Comparison of ENCODE assay signal across 11 mouse cellular contexts in the genomic region with DNA sequence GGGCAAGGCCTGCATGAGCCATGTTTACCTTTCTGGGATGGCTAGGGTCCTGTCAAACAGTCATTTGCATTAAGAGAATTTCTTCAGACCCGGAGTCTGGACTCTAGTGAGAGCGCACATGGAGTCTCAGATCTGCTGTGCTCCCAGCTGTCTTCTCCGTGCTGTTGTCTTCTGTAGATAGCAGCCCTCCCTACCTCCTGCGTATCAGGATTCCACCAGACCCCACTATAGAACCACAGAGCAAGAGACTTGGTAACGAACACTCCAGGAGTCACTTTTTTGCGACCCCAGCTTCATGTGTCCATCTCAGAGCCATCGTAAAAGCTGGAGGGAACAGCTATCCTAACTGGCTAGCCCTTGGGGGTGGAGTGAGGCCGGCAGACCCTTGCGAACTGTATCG. TPM values are rescaled to one million over a fixed set of nuclear protein-coding genes. Genes with fewer than 3 reads are reported as not detected.
DNase-seq lines count a peak whose midpoint lies in the region; ATAC-seq and TF ChIP-seq lines count a peak whose summit lies in the region.
"Had no signal": no experiment of that assay in that cellular context is flagged by ENCODE, and none has a peak within 500 bp of the region (broad histone marks: within the 10 kb centered on the region; RNA-seq: fewer than 3 reads in every experiment).

No protein-coding gene starts in this region.

- H3K4me2 ChIP-seq in stomach, embryonic 14.5 days (replicated peaks; ENCODE audit: low read depth, low read length), result no peak overlapping the region
- H3K4me2 ChIP-seq in stomach, postnatal 0 days (replicated peaks; ENCODE audit: low read depth), result no peak overlapping the region
- H3K4me2 ChIP-seq in hindbrain, embryonic 14.5 days (replicated peaks), result peak overlapping the region; percentile 35

- TF ChIP-seq EP300 in stomach, postnatal 0 days (optimal IDR thresholded peaks at IDR 0.05), result no peak

- peak overlapping the region; percentile 75; the same call in 1 of the 2 replicates for H3K27ac ChIP-seq in stomach, embryonic 14.5 days (ENCODE audit: low read length)
- H3K27ac ChIP-seq in stomach, postnatal 0 days (replicated peaks), result no peak overlapping the region
- H3K27ac ChIP-seq in hindbrain, embryonic 14.5 days, result peak overlapping the region; percentile 89
- H3K27ac ChIP-seq: gastrocnemius, adult 2 months had no signal

- H3K36me3 ChIP-seq in stomach, embryonic 14.5 days (ENCODE audit: control insufficient read depth, insufficient read depth, low read length), result no peaks in the 10 kb centered on the region
- no peaks in the 10 kb centered on the region for H3K36me3 ChIP-seq in stomach, postnatal 0 days (ENCODE audit: control insufficient read depth, insufficient read depth, low read length)
- H3K36me3 ChIP-seq in hindbrain, embryonic 14.5 days (replicated peaks; ENCODE audit: control insufficient read depth, insufficient read depth), result no peaks in the 10 kb centered on the region

- no peak for TF ChIP-seq CTCF in stomach, postnatal 0 days (IDR thresholded peaks at IDR 0.05; ENCODE audit: low read depth)

- H3K4me1 ChIP-seq in stomach, embryonic 14.5 days (ENCODE audit: control insufficient read depth, insufficient read depth, low read length), result peaks cover 31% of the 10 kb centered on the region
- H3K4me1 ChIP-seq in stomach, postnatal 0 days (replicated peaks; ENCODE audit: control insufficient read depth, insufficient read depth), result peaks cover 4% of the 10 kb centered on the region; the same call in 1 of the 2 replicates
- peaks cover 55% of the 10 kb centered on the region for H3K4me1 ChIP-seq in hindbrain, embryonic 14.5 days (replicated peaks; ENCODE audit: control insufficient read depth, insufficient read depth, low read length)

- H3K4me3 ChIP-seq in stomach, embryonic 14.5 days (ENCODE audit: low read depth, low read length), result no peak overlapping the region
- H3K4me3 ChIP-seq in stomach, postnatal 0 days (ENCODE audit: low read depth, low read length), result no peak overlapping the region
- H3K4me3 ChIP-seq in hindbrain, embryonic 14.5 days (replicated peaks; ENCODE audit: low read length), result no peak overlapping the region
- H3K4me3 ChIP-seq: gastrocnemius, adult 2 months had no signal

- H3K9ac ChIP-seq in stomach, embryonic 14.5 days (replicated peaks; ENCODE audit: low read depth, low read length), result no peak overlapping the region
- no peak overlapping the region for H3K9ac ChIP-seq in stomach, postnatal 0 days (ENCODE audit: low read length)
- H3K9ac ChIP-seq in hindbrain, embryonic 14.5 days, result 0 out of 2 replicates have a peak overlapping the region, but pooled peaks have one; percentile 22

- intact Hi-C loops in gastrocnemius, postnatal 36 days (cut with DNase I), result no loop called here
- intact Hi-C loops in heart, postnatal 10 days (cut with DNase I), result no loop called here

- no peaks in the 10 kb centered on the region for H3K27me3 ChIP-seq in stomach, embryonic 14.5 days (ENCODE audit: control insufficient read depth, insufficient read depth, low read length)
- H3K27me3 ChIP-seq in stomach, postnatal 0 days (ENCODE audit: control insufficient read depth, insufficient read depth, low read length), result no peaks in the 10 kb centered on the region
- H3K27me3 ChIP-seq in hindbrain, embryonic 14.5 days (ENCODE audit: control insufficient read depth, insufficient read depth, low read length), result no peaks in the 10 kb centered on the region

- ATAC-seq in stomach, embryonic 14.5 days (ENCODE audit: insufficient number of reproducible peaks, insufficient read depth, low FRiP score, low read depth), result no peak
- no peak for ATAC-seq in stomach, postnatal 0 days (ENCODE audit: low FRiP score, low TSS enrichment)
- ATAC-seq in hindbrain, embryonic 14.5 days (ENCODE audit: low FRiP score), result no peak
- ATAC-seq in megakaryocyte-erythroid progenitor cell, adult 5-6 weeks (replicated peaks; ENCODE audit: low FRiP score, low TSS enrichment, poor library complexity, severe bottlenecking), result peak; percentile 54

- H3K9me3 ChIP-seq in stomach, embryonic 14.5 days (ENCODE audit: control insufficient read depth, low read depth, low read length), result no peaks in the 10 kb centered on the region
- H3K9me3 ChIP-seq in stomach, postnatal 0 days (ENCODE audit: control insufficient read depth, low read length), result no peaks in the 10 kb centered on the region
- H3K9me3 ChIP-seq in hindbrain, embryonic 14.5 days (ENCODE audit: control insufficient read depth, low read length), result no peaks in the 10 kb centered on the region

- WGBS in stomach, embryonic 14.5 days, result 45% methylated on average over 10 of the region's 10 CpGs
- WGBS in stomach, postnatal 0 days, result 66% methylated on average over 10 of the region's 10 CpGs
- 13% methylated on average over 10 of the region's 10 CpGs for WGBS in hindbrain, embryonic 14.5 days

- no peak for DNase-seq in stomach, postnatal 0 days (ENCODE audit: low spot score)
- no peak for DNase-seq in hindbrain, embryonic 14.5 days (ENCODE audit: low spot score)
- DNase-seq in spleen, postnatal 4 days (ENCODE audit: low spot score in 2 of 2), result no peak
- no peak for DNase-seq in left cerebral cortex, adult 11 months (ENCODE audit: low spot score)
- DNase-seq in gastrocnemius, postnatal 36 days, result no peak
- DNase-seq in heart, postnatal 10 days, result no peak
- DNase-seq: gastrocnemius, adult 2 months; kidney, postnatal 25 days; thymus, adult 18-20 months had no signal

RNA-seq across cellular contexts. Expression of gene Srgap3, which starts 25.1 kb away (rescaled TPM):
- polyA plus RNA-seq in stomach, embryonic 14.5 days (2014; fragmentation: Nextera tagmentation; extraction: Ambion mirVana), result 13.3 and 15.3 TPM in 2 replicates
- polyA plus RNA-seq in stomach, postnatal 0 days (2015; fragmentation: Nextera tagmentation; extraction: Ambion mirVana), result 1.5 and 1.6 TPM in 2 replicates
- 49.9 and 50.7 TPM in 2 replicates for polyA plus RNA-seq in hindbrain, embryonic 14.5 days (2014; fragmentation: Nextera tagmentation; extraction: Ambion mirVana)
- 2.3 and 2.8 TPM in 2 replicates for total RNA-seq in megakaryocyte-erythroid progenitor cell, adult 5-6 weeks (2014; fragmentation: Nextera tagmentation)
- 0.75 and 2.4 TPM in 2 replicates for total RNA-seq in megakaryocyte-erythroid progenitor cell, adult 5-6 weeks (2017)
- 1 to 10 TPM; 1.2 to 1.3 TPM for total RNA-seq in gastrocnemius, postnatal 36 days (2021)
- 1 to 10 TPM; 2.6 to 2.9 TPM for total RNA-seq in heart, postnatal 10 days (2021)
